Mouse (Mus musculus): ENCODE data around the gene Ssr3. TPM values are rescaled to one million over a fixed set of nuclear protein-coding genes. Genes with fewer than 3 reads are reported as not detected.

Ssr3 gene
- total and polyA plus RNA-seq, 3 experiments = 105 to 131 (median 125) TPM

GRCm38 (mm10) chr3:65391222-65391783 is 1.1 kb downstream of the Ssr3 start:
- peak; percentile 37 for DNase-seq (ENCODE audit: low read depth, low spot score)
- peaks cover 30% of the 10 kb centered on the region for H3K79me2 ChIP-seq (ENCODE audit: control insufficient read depth, insufficient read depth, low read length, poor library complexity)
- peak overlapping the region; percentile 95 for H3K9ac ChIP-seq (ENCODE audit: control insufficient read depth, low read depth, low read length, poor library complexity, severe bottlenecking)
- TF ChIP-seq ELF1 (IDR thresholded peaks at IDR 0.05; ENCODE audit: low read depth, low read length) (no peak), MYC (IDR thresholded peaks at IDR 0.05; ENCODE audit: low read depth, low read length) (no peak), GATA1 (IDR thresholded peaks at IDR 0.05; ENCODE audit: low read depth, low read length) (0 out of 2 replicates have a peak, but pooled peaks have one; percentile 2), KAT2A (conservative IDR thresholded peaks at IDR 0.05; ENCODE audit: low read depth, low read length) (no peak), MAFK (IDR thresholded peaks at IDR 0.05; ENCODE audit: borderline replicate concordance, low read depth, low read length) (0 out of 2 replicates have a peak, but pooled peaks have one; percentile 48), MAZ (IDR thresholded peaks at IDR 0.05; ENCODE audit: low read depth, low read length) (no peak)
- H3K27me3 ChIP-seq (ENCODE audit: control insufficient read depth in 1 of 2, insufficient read depth in 2 of 2, low read length in 2 of 2) = no peaks in the 10 kb centered on the region
- H3K4me1 ChIP-seq (ENCODE audit: control insufficient read depth in 1 of 2, insufficient read depth in 2 of 2, low read length in 2 of 2) = peaks cover 9 to 13% of the 10 kb centered on the region in 2 experiments
- peak overlapping the region; percentile 97 to 100 for H3K4me3 ChIP-seq (ENCODE audit: control insufficient read depth in 1 of 2, insufficient read depth in 1 of 2, low read depth in 2 of 2, low read length in 2 of 2)
- H3K9me3 ChIP-seq (replicated peaks; ENCODE audit: insufficient read depth, low read length) = no peaks in the 10 kb centered on the region
- peaks cover 30 to 39% of the 10 kb centered on the region in 2 experiments for H3K36me3 ChIP-seq (ENCODE audit: control insufficient read depth in 1 of 2, insufficient read depth in 2 of 2, low read length in 2 of 2)
- H3K27ac ChIP-seq (ENCODE audit: control insufficient read depth, low read depth, low read length) = no peak overlapping the region

GRCm38 (mm10) chr3:65385771-65386170 is 6.7 kb downstream of the Ssr3 start:
- peaks cover 40 to 80% of the 10 kb centered on the region in 2 experiments for H3K36me3 ChIP-seq (ENCODE audit: control insufficient read depth in 1 of 2, insufficient read depth in 2 of 2, low read length in 2 of 2)
- H3K9me3 ChIP-seq (replicated peaks; ENCODE audit: insufficient read depth, low read length) = no peaks in the 10 kb centered on the region
- no peak overlapping the region for H3K9ac ChIP-seq (ENCODE audit: control insufficient read depth, low read depth, low read length, poor library complexity, severe bottlenecking)
- H3K4me3 ChIP-seq (ENCODE audit: control insufficient read depth in 1 of 2, insufficient read depth in 1 of 2, low read depth in 2 of 2, low read length in 2 of 2) = no peak overlapping the region
- TF ChIP-seq KAT2A (conservative IDR thresholded peaks at IDR 0.05; ENCODE audit: low read depth, low read length) = no peak
- no peak for TF ChIP-seq USF2 (IDR thresholded peaks at IDR 0.05; ENCODE audit: borderline replicate concordance in 1 of 2, insufficient read depth in 1 of 2, low read depth in 1 of 2, low read length in 2 of 2)
- TF ChIP-seq ZKSCAN1 (IDR thresholded peaks at IDR 0.05; ENCODE audit: low read depth, low read length) = no peak
- TF ChIP-seq ELF1 (IDR thresholded peaks at IDR 0.05; ENCODE audit: low read depth, low read length) = no peak
- no peak for TF ChIP-seq TAL1 (IDR thresholded peaks at IDR 0.05; ENCODE audit: low read length)
- TF ChIP-seq RAD21 (IDR thresholded peaks at IDR 0.05; ENCODE audit: low read depth, low read length) = no peak
- no peak for TF ChIP-seq UBTF (IDR thresholded peaks at IDR 0.05; ENCODE audit: borderline replicate concordance, insufficient read depth, low read depth, low read length)
- TF ChIP-seq CTCF (IDR thresholded peaks at IDR 0.05 in 2 of 3, conservative IDR thresholded peaks at IDR 0.05 in 1 of 3; ENCODE audit: control insufficient read depth in 1 of 3, insufficient read depth in 1 of 3, low read depth in 2 of 3, low read length in 3 of 3, poor library complexity in 1 of 3, severe bottlenecking in 1 of 3) = no peak
- peaks cover 16% of the 10 kb centered on the region for H3K79me2 ChIP-seq (ENCODE audit: control insufficient read depth, insufficient read depth, low read length, poor library complexity)
- DNase-seq (ENCODE audit: low read depth, low spot score) = no peak
- no peak overlapping the region for H3K27ac ChIP-seq (ENCODE audit: control insufficient read depth, low read depth, low read length)
- H3K27me3 ChIP-seq (ENCODE audit: control insufficient read depth in 1 of 2, insufficient read depth in 2 of 2, low read length in 2 of 2) = no peaks in the 10 kb centered on the region
- peaks cover 0 to 6% of the 10 kb centered on the region in 2 experiments; a peak in 2 of 4 replicates for H3K4me1 ChIP-seq (ENCODE audit: control insufficient read depth in 1 of 2, insufficient read depth in 2 of 2, low read length in 2 of 2)

DNA sequence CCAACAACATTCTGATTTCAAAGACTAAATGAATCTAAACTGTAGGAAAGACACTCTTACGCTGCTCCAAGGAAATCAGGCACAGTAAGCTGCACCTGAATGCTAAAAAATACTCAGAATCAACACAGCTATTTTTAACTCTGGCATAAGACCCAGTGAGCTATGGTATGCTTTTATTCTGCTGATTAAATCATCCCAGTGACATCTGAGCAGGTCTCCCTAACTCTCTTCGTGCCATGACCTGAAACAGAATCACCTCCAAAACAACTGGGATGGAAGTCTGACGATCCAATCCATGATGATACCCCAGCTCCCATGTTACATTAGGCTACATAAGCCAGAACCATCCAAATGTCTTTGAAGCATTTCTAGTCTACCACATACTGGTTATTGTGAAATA is 8.0 kb downstream of the Ssr3 start:
- Histone ChIP-seq H3K79me2 (ENCODE audit: control insufficient read depth, insufficient read depth, low read length, poor library complexity) (peaks cover 10% of the 10 kb centered on the region), H3K9me3 (replicated peaks; ENCODE audit: insufficient read depth, low read length) (no peaks in the 10 kb centered on the region), H3K4me1 (ENCODE audit: control insufficient read depth in 1 of 2, insufficient read depth in 2 of 2, low read length in 2 of 2) (no peaks in the 10 kb centered on the region; a peak in 1 of 4 replicates), H3K36me3 (ENCODE audit: control insufficient read depth in 1 of 2, insufficient read depth in 2 of 2, low read length in 2 of 2) (peaks cover 39 to 77% of the 10 kb centered on the region in 2 experiments), H3K27ac (ENCODE audit: control insufficient read depth, low read depth, low read length) (no peak overlapping the region), H3K4me3 (ENCODE audit: control insufficient read depth in 1 of 2, insufficient read depth in 1 of 2, low read depth in 2 of 2, low read length in 2 of 2) (no peak overlapping the region), H3K9ac (ENCODE audit: control insufficient read depth, low read depth, low read length, poor library complexity, severe bottlenecking) (no peak overlapping the region), H3K27me3 (ENCODE audit: control insufficient read depth in 1 of 2, insufficient read depth in 2 of 2, low read length in 2 of 2) (no peaks in the 10 kb centered on the region)
- no peak for DNase-seq (ENCODE audit: low read depth, low spot score)
- TF ChIP-seq BHLHE40 (IDR thresholded peaks at IDR 0.05; ENCODE audit: borderline replicate concordance, low read depth, low read length) (no peak), MAZ (IDR thresholded peaks at IDR 0.05; ENCODE audit: low read depth, low read length) (no peak), UBTF (IDR thresholded peaks at IDR 0.05; ENCODE audit: borderline replicate concordance, insufficient read depth, low read depth, low read length) (no peak), TCF12 (IDR thresholded peaks at IDR 0.05; ENCODE audit: low read depth, low read length) (no peak), TAL1 (IDR thresholded peaks at IDR 0.05; ENCODE audit: low read length) (no peak), GATA1 (IDR thresholded peaks at IDR 0.05; ENCODE audit: low read depth, low read length) (no peak), JUND (IDR thresholded peaks at IDR 0.05; ENCODE audit: low read depth, low read length) (no peak), HCFC1 (IDR thresholded peaks at IDR 0.05; ENCODE audit: low read depth, low read length) (no peak), CTCF (IDR thresholded peaks at IDR 0.05 in 2 of 3, conservative IDR thresholded peaks at IDR 0.05 in 1 of 3; ENCODE audit: control insufficient read depth in 1 of 3, insufficient read depth in 1 of 3, low read depth in 2 of 3, low read length in 3 of 3, poor library complexity in 1 of 3, severe bottlenecking in 1 of 3) (no peak), POLR2A (IDR thresholded peaks at IDR 0.05; ENCODE audit: control insufficient read depth in 1 of 2, insufficient read depth in 1 of 2, low read depth in 1 of 2, low read length in 2 of 2, poor library complexity in 1 of 2) (no peak), ZC3H11A (IDR thresholded peaks at IDR 0.05; ENCODE audit: low read depth, low read length) (no peak), EP300 (IDR thresholded peaks at IDR 0.05; ENCODE audit: low read depth in 1 of 2, low read length in 2 of 2) (no peak), KAT2A (conservative IDR thresholded peaks at IDR 0.05; ENCODE audit: low read depth, low read length) (no peak), RAD21 (IDR thresholded peaks at IDR 0.05; ENCODE audit: low read depth, low read length) (no peak), MYC (IDR thresholded peaks at IDR 0.05; ENCODE audit: low read depth, low read length) (no peak), ELF1 (IDR thresholded peaks at IDR 0.05; ENCODE audit: low read depth, low read length) (no peak)
